Mouse (Mus musculus) small intestine, adult 2 months (tissue): ENCODE results near the gene Nhlrc4.

Experiments used
- CTCF ChIP-seq: fragments of 200-500 bp; IDR thresholded peaks from 2 replicates; pipeline ENCODE4 v1.5.1; 2012; ENCODE audit warnings: low read depth, mild to moderate bottlenecking, control low read depth, inconsistent platforms, low read length, moderate library complexity, mixed read lengths; ENCODE audit not compliant: insufficient replicate concordance, insufficient read length; ENCODE audit errors: extremely low read depth
- POLR2A ChIP-seq: fragments of 200-500 bp; IDR thresholded peaks from 2 replicates; pipeline ENCODE4 v1.6.1; 2012; ENCODE audit warnings: low read depth, mild to moderate bottlenecking, control low read depth, inconsistent platforms, low read length, moderate library complexity

GRCm38 (mm10) chr17:25913186-25913876 lies 31.4 kb downstream of the Nhlrc4 start:
- TF ChIP-seq POLR2A (no peak), CTCF (no peak)
